Mouse (Mus musculus) 416B (cell line): ENCODE results near the gene Gm45208.

Experiments
- DNase-seq: peaks from one replicate; pipeline ENCODE4 v3.0.0; 2011; ENCODE audit warnings: low read depth

Gene Gm45208

GRCm38 (mm10) chrX:7772766-7773165 is 50.7 kb downstream of the Gm45208 start:
- DNase-seq: no peak

- no peak for DNase-seq
Observed at GRCm38 (mm10) chrX:7775501-7776205, 53.6 kb downstream of the Gm45208 start.

- peak; percentile 51 for DNase-seq
Observed at GRCm38 (mm10) chrX:7776329-7777082, 54.5 kb downstream of the Gm45208 start.

- DNase-seq: peak; percentile 54
Observed at GRCm38 (mm10) chrX:7778450-7779244, 56.6 kb downstream of the Gm45208 start.

- DNase-seq: no peak
Observed at GRCm38 (mm10) chrX:7779294-7779693, 57.2 kb downstream of the Gm45208 start.
